Mouse (Mus musculus) lung, postnatal 0 days (tissue): Measurements from ENCODE around the gene Ppp1r10.

Source experiments
- CTCF ChIP-seq: IDR thresholded peaks from 2 replicates; pipeline ENCODE4 v1.5.1; 2016; ENCODE audit warnings: antibody characterized with exemption, mild to moderate bottlenecking
- EP300 ChIP-seq: IDR thresholded peaks from 2 replicates; pipeline ENCODE4 v1.6.1; 2016; ENCODE audit warnings: antibody characterized with exemption, mild to moderate bottlenecking, control low read depth

DNA sequence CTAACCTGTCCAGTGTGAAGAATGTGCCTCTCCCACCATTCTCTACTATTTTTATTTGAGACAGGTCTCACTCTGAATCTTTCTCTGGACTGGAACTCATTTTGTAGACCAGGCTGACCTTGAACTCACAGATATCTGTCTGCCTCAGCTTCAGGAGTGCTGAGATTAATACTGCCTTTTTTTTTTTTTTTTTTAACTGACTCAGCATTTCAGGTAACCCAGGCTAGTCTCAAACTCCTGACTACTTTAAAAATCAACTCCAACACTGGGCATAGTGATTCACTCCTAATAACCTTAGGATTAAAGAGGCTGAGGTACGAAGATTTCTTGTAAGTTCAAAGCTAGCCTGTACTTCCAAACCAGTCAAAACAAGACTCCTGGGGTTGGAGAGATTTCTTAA, 10.6 kb upstream of the Ppp1r10 start:
- TF ChIP-seq CTCF (no peak), EP300 (no peak)
